Comparison of ENCODE assay signal across 32 mouse cellular contexts in genomic region chr5:118230071-118230611, GRCm38 (mm10). TPM values are rescaled to one million over a fixed set of nuclear protein-coding genes. Genes with fewer than 3 reads are reported as not detected.
A peak's percentile ranks its signal among the peaks of the same experiment; 100 is the strongest.
DNase-seq lines count a peak whose midpoint lies in the region; ATAC-seq and TF ChIP-seq lines count a peak whose summit lies in the region.
"Had no signal": no experiment of that assay in that cellular context is flagged by ENCODE, and none has a peak within 500 bp of the region (broad histone marks: within the 10 kb centered on the region; RNA-seq: fewer than 3 reads in every experiment).

No protein-coding gene starts in this region.

- no peaks in the 10 kb centered on the region for H3K36me3 ChIP-seq in stomach, postnatal 0 days (ENCODE audit: control insufficient read depth, insufficient read depth, low read length)
- H3K36me3 ChIP-seq: intestine, embryonic 15.5 days had no signal

- 85% methylated on average over 13 of the region's 13 CpGs for WGBS in stomach, postnatal 0 days

- H3K9me3 ChIP-seq in stomach, postnatal 0 days (ENCODE audit: control insufficient read depth, low read length) = no peaks in the 10 kb centered on the region
- H3K9me3 ChIP-seq: hindbrain, embryonic 12.5 days; intestine, embryonic 15.5 days; limb, embryonic 10.5 days; limb, embryonic 15.5 days; midbrain, embryonic 13.5 days; neural tube, embryonic 13.5 days had no signal

- TF ChIP-seq EP300 in stomach, postnatal 0 days (optimal IDR thresholded peaks at IDR 0.05) = no peak

- no peak overlapping the region for H3K4me3 ChIP-seq in stomach, postnatal 0 days (ENCODE audit: low read depth, low read length)
- H3K4me3 ChIP-seq: hindbrain, embryonic 12.5 days; intestine, embryonic 15.5 days; left cerebral cortex, adult 2 months; limb, embryonic 10.5 days; limb, embryonic 15.5 days; midbrain, embryonic 13.5 days; neural tube, embryonic 13.5 days had no signal

- no peak for ATAC-seq in stomach, postnatal 0 days (ENCODE audit: low FRiP score, low TSS enrichment)
- ATAC-seq: activated CD4-positive, CD25-positive, alpha-beta regulatory T cell, adult 4 months; forebrain, embryonic 14.5 days; hindbrain, postnatal 0 days; intestine, embryonic 15.5 days; midbrain, embryonic 13.5 days had no signal

- DNase-seq in frontal cortex, postnatal 36 days (ENCODE audit: low spot score in 2 of 2) = peak; percentile 19 to 23
- no peak for DNase-seq in frontal cortex, postnatal 14 days (ENCODE audit: low spot score in 2 of 2)
- peak; percentile 36 to 41 for DNase-seq in left cerebral cortex, postnatal 36 days (ENCODE audit: low spot score in 2 of 2)
- no peak for DNase-seq in left cerebral cortex, postnatal 4 days
- DNase-seq in R1 (ENCODE audit: low read depth, low spot score) = peak; percentile 18
- DNase-seq in layer of hippocampus, postnatal 14 days (ENCODE audit: low spot score in 2 of 2) = peak; percentile 34 to 66
- no peak for DNase-seq in thymus, postnatal 10 days (ENCODE audit: low spot score in 2 of 2)
- DNase-seq in stomach, postnatal 0 days (ENCODE audit: low spot score) = no peak
- DNase-seq: cerebellum, adult 2 months; cerebellum, postnatal 14 days; gastrocnemius, postnatal 14 days; heart, adult 18-20 months; heart, postnatal 36 days; kidney, adult 2 months; kidney, postnatal 36 days; lung, adult 2 months; lung, postnatal 10 days; thymus, postnatal 25 days had no signal

- H3K27ac ChIP-seq in stomach, postnatal 0 days (replicated peaks) = no peak overlapping the region
- H3K27ac ChIP-seq: hindbrain, embryonic 12.5 days; hindbrain, postnatal 0 days; intestine, embryonic 15.5 days; left cerebral cortex, adult 2 months; limb, embryonic 10.5 days; limb, embryonic 15.5 days; liver, embryonic 14.5 days; macrophage; midbrain, embryonic 13.5 days; neural tube, embryonic 13.5 days had no signal

- no peaks in the 10 kb centered on the region for H3K27me3 ChIP-seq in stomach, postnatal 0 days (ENCODE audit: control insufficient read depth, insufficient read depth, low read length)
- H3K27me3 ChIP-seq: hindbrain, embryonic 12.5 days; intestine, embryonic 15.5 days; limb, embryonic 15.5 days; midbrain, embryonic 13.5 days; neural tube, embryonic 13.5 days had no signal

- intact Hi-C loops in left cerebral cortex, postnatal 36 days (cut with DNase I) = no loop called here
- intact Hi-C loops in left cerebral cortex, postnatal 4 days (cut with DNase I) = no loop called here

- no peak for TF ChIP-seq CTCF in stomach, postnatal 0 days (IDR thresholded peaks at IDR 0.05; ENCODE audit: low read depth)

- no peak overlapping the region for H3K4me2 ChIP-seq in stomach, postnatal 0 days (replicated peaks; ENCODE audit: low read depth)
- H3K4me2 ChIP-seq: heart, embryonic 11.5 days; hindbrain, embryonic 12.5 days; intestine, embryonic 15.5 days; limb, embryonic 15.5 days; midbrain, embryonic 13.5 days; neural tube, embryonic 13.5 days had no signal

- H3K9ac ChIP-seq in stomach, postnatal 0 days (ENCODE audit: low read length) = no peak overlapping the region
- H3K9ac ChIP-seq: hindbrain, embryonic 12.5 days; intestine, embryonic 15.5 days; limb, embryonic 15.5 days; liver, embryonic 14.5 days; midbrain, embryonic 13.5 days; neural tube, embryonic 13.5 days had no signal

- no peaks in the 10 kb centered on the region for H3K4me1 ChIP-seq in stomach, postnatal 0 days (replicated peaks; ENCODE audit: control insufficient read depth, insufficient read depth)
- H3K4me1 ChIP-seq: hindbrain, embryonic 12.5 days; intestine, embryonic 15.5 days; limb, embryonic 10.5 days; limb, embryonic 15.5 days; midbrain, embryonic 13.5 days; neural tube, embryonic 13.5 days had no signal

RNA-seq across cellular contexts. Expression of gene Rnft2, which starts 14.8 kb away (rescaled TPM):
- 10 to 100 TPM; 82.8 to 85.9 TPM for total RNA-seq in left cerebral cortex, postnatal 36 days (2021)
- 10 to 100 TPM; 77.0 to 91.2 TPM for total RNA-seq in left cerebral cortex, postnatal 4 days (2021)
- total RNA-seq in layer of hippocampus, postnatal 14 days (2021) = 10 to 100 TPM; 84.9 to 92.1 TPM
- polyA plus RNA-seq in stomach, postnatal 0 days (2015; fragmentation: Nextera tagmentation; extraction: Ambion mirVana) = 0.40 and 0.62 TPM in 2 replicates
- total RNA-seq: megakaryocyte-erythroid progenitor cell, adult 5-6 weeks had no signal

RNA-seq across cellular contexts. Expression of gene 2410131K14Rik, which starts 14.9 kb away (rescaled TPM):
- 10 to 100 TPM; 12.4 to 13.3 TPM for total RNA-seq in left cerebral cortex, postnatal 36 days (2021)
- 10 to 100 TPM; 22.8 to 23.8 TPM for total RNA-seq in left cerebral cortex, postnatal 4 days (2021)
- 10 to 100 TPM; 15.1 to 15.9 TPM for total RNA-seq in layer of hippocampus, postnatal 14 days (2021)
- 3.8 TPM in 2 replicates for polyA plus RNA-seq in stomach, postnatal 0 days (2015; fragmentation: Nextera tagmentation; extraction: Ambion mirVana)

Comparison
In these comparisons a context has a peak if more than half of its experiments do, and no peak if none do; other contexts are left out.
1. DNase-seq: peak in frontal cortex, postnatal 36 days (2 of 2), left cerebral cortex, postnatal 36 days (2 of 2), R1 (single experiment) and layer of hippocampus, postnatal 14 days (2 of 2); none in frontal cortex, postnatal 14 days (0 of 2), left cerebral cortex, postnatal 4 days (single experiment), thymus, postnatal 10 days (0 of 2) and stomach, postnatal 0 days (single experiment).